Mouse (Mus musculus): ENCODE measurements around the gene Ccl27a. TPM values are rescaled to one million over a fixed set of nuclear protein-coding genes. Genes with fewer than 3 reads are reported as not detected.

Ccl27a gene
- polyA plus RNA-seq, 1 experiment from 2014 or later: 30.0 TPM

- Histone ChIP-seq H3K4me3 (ENCODE audit: low read depth, low read length) (peak within 1 kb of the TSS; percentile 70), H3K9ac (peak within 1 kb of the TSS; percentile 73), H3K27me3 (ENCODE audit: insufficient read depth, low read length) (no peaks in the 10 kb centered on the region), H3K4me2 (peak within 1 kb of the TSS; percentile 97), H3K9me3 (ENCODE audit: low read depth, low read length) (no peaks in the 10 kb centered on the region), H3K36me3 (ENCODE audit: insufficient read depth) (peaks cover 9% of the 10 kb centered on the region; the same call in 1 of the 2 replicates), H3K4me1 (ENCODE audit: insufficient read depth) (peaks cover 4% of the 10 kb centered on the region; the same call in 1 of the 2 replicates), H3K27ac (ENCODE audit: low read depth) (peak within 1 kb of the TSS; percentile 90)
- DNase-seq (peak; percentile 66), ATAC-seq (ENCODE audit: insufficient read depth) (peak; percentile 45)
- TF ChIP-seq CTCF (IDR thresholded peaks at IDR 0.05; ENCODE audit: low read depth): peak; percentile 2; the same call in 1 of the 2 replicates
- WGBS: 12% methylated on average over 14 of the region's 14 CpGs
Measured at GRCm38 (mm10) chr4:41754797-41755337, 19.2 kb downstream of the Ccl27a start, which contains the start of gene Galt. Gene Galt (plus strand): TSS chr4:41755228.

- DNase-seq: no peak
- 0 out of 2 replicates have a peak, but pooled peaks cover 3% of the 10 kb centered on the region for H3K9me3 ChIP-seq (ENCODE audit: low read depth, low read length)
- TF ChIP-seq CTCF (IDR thresholded peaks at IDR 0.05; ENCODE audit: low read depth): no peak
Measured at GRCm38 (mm10) chr4:41745021-41745420, 29.0 kb downstream of the Ccl27a start.

GRCm38 (mm10) chr4:41744131-41744530, 29.9 kb downstream of the Ccl27a start:
- no peak for ATAC-seq (ENCODE audit: insufficient read depth)

More at GRCm38 (mm10) chr4:41745021-41745420, 29.0 kb downstream of the Ccl27a start:
- Histone ChIP-seq H3K4me3 (ENCODE audit: low read depth, low read length) (no peak overlapping the region), H3K36me3 (ENCODE audit: insufficient read depth) (no peaks in the 10 kb centered on the region), H3K27ac (ENCODE audit: low read depth) (no peak overlapping the region), H3K27me3 (ENCODE audit: insufficient read depth, low read length) (no peaks in the 10 kb centered on the region), H3K4me2 (no peak overlapping the region), H3K4me1 (ENCODE audit: insufficient read depth) (no peaks in the 10 kb centered on the region), H3K9ac (no peak overlapping the region)
- WGBS: 78% methylated on average over 1 of the region's 1 CpGs
- no peak for ATAC-seq (ENCODE audit: insufficient read depth)

GRCm38 (mm10) chr4:41741158-41741560, 32.9 kb downstream of the Ccl27a start:
- ATAC-seq (ENCODE audit: insufficient read depth): peak; percentile 96
- peak; percentile 98 for DNase-seq
- under 1% methylated on average over 27 of the region's 27 CpGs for WGBS
- Histone ChIP-seq H3K4me3 (ENCODE audit: low read depth, low read length) (peak overlapping the region; percentile 76), H3K4me1 (ENCODE audit: insufficient read depth) (no peaks in the 10 kb centered on the region), H3K4me2 (peak overlapping the region; percentile 85), H3K27ac (ENCODE audit: low read depth) (peak overlapping the region; percentile 84), H3K36me3 (ENCODE audit: insufficient read depth) (peaks cover 15% of the 10 kb centered on the region), H3K9me3 (ENCODE audit: low read depth, low read length) (0 out of 2 replicates have a peak, but pooled peaks cover under 1% of the 10 kb centered on the region), H3K27me3 (ENCODE audit: insufficient read depth, low read length) (no peaks in the 10 kb centered on the region), H3K9ac (peak overlapping the region; percentile 73)
- TF ChIP-seq CTCF (IDR thresholded peaks at IDR 0.05; ENCODE audit: low read depth): peak; percentile 34

More at GRCm38 (mm10) chr4:41744131-41744530, 29.9 kb downstream of the Ccl27a start:
- Histone ChIP-seq H3K27ac (ENCODE audit: low read depth) (no peak overlapping the region), H3K4me3 (ENCODE audit: low read depth, low read length) (no peak overlapping the region), H3K4me1 (ENCODE audit: insufficient read depth) (no peaks in the 10 kb centered on the region), H3K36me3 (ENCODE audit: insufficient read depth) (peaks cover 2% of the 10 kb centered on the region; the same call in 1 of the 2 replicates), H3K9me3 (ENCODE audit: low read depth, low read length) (0 out of 2 replicates have a peak, but pooled peaks cover 3% of the 10 kb centered on the region), H3K4me2 (no peak overlapping the region), H3K9ac (no peak overlapping the region), H3K27me3 (ENCODE audit: insufficient read depth, low read length) (no peaks in the 10 kb centered on the region)
- no peak for DNase-seq
- no peak for TF ChIP-seq CTCF (IDR thresholded peaks at IDR 0.05; ENCODE audit: low read depth)
- WGBS: 52% methylated on average over 2 of the region's 2 CpGs

- Histone ChIP-seq H3K4me2 (peak overlapping the region; percentile 85), H3K27ac (ENCODE audit: low read depth) (peak overlapping the region; percentile 84), H3K9ac (peak overlapping the region; percentile 73), H3K4me1 (ENCODE audit: insufficient read depth) (no peaks in the 10 kb centered on the region), H3K9me3 (ENCODE audit: low read depth, low read length) (no peaks in the 10 kb centered on the region), H3K36me3 (ENCODE audit: insufficient read depth) (peaks cover 15% of the 10 kb centered on the region), H3K27me3 (ENCODE audit: insufficient read depth, low read length) (no peaks in the 10 kb centered on the region), H3K4me3 (ENCODE audit: low read depth, low read length) (peak overlapping the region; percentile 76)
- ATAC-seq (ENCODE audit: insufficient read depth) (peak; percentile 83), DNase-seq (peak; percentile 31)
- peak; percentile 25; the same call in 1 of the 2 replicates for TF ChIP-seq CTCF (IDR thresholded peaks at IDR 0.05; ENCODE audit: low read depth)
- WGBS: 1% methylated on average over 48 of the region's 48 CpGs
Measured at GRCm38 (mm10) chr4:41740380-41741157, 33.5 kb downstream of the Ccl27a start.

GRCm38 (mm10) chr4:41739260-41739659, 34.8 kb downstream of the Ccl27a start:
- no peak for TF ChIP-seq CTCF (IDR thresholded peaks at IDR 0.05; ENCODE audit: low read depth)
- no peak overlapping the region for H3K9ac ChIP-seq
- DNase-seq (no peak), ATAC-seq (ENCODE audit: insufficient read depth) (no peak)
- H3K27me3 ChIP-seq (ENCODE audit: insufficient read depth, low read length): no peaks in the 10 kb centered on the region
- H3K36me3 ChIP-seq (ENCODE audit: insufficient read depth): peaks cover 15% of the 10 kb centered on the region
- WGBS: 88% methylated on average over 13 of the region's 13 CpGs
- H3K4me2 ChIP-seq: no peak overlapping the region
- no peaks in the 10 kb centered on the region for H3K9me3 ChIP-seq (ENCODE audit: low read depth, low read length)
- no peak overlapping the region for H3K27ac ChIP-seq (ENCODE audit: low read depth)
- no peak overlapping the region for H3K4me3 ChIP-seq (ENCODE audit: low read depth, low read length)
- no peaks in the 10 kb centered on the region for H3K4me1 ChIP-seq (ENCODE audit: insufficient read depth)

GRCm38 (mm10) chr4:41738256-41738603, 35.8 kb downstream of the Ccl27a start:
- Histone ChIP-seq H3K4me1 (ENCODE audit: insufficient read depth) (no peaks in the 10 kb centered on the region), H3K27ac (ENCODE audit: low read depth) (no peak overlapping the region), H3K9ac (no peak overlapping the region), H3K36me3 (ENCODE audit: insufficient read depth) (peaks cover 15% of the 10 kb centered on the region), H3K27me3 (ENCODE audit: insufficient read depth, low read length) (0 out of 2 replicates have a peak, but pooled peaks cover 5% of the 10 kb centered on the region), H3K9me3 (ENCODE audit: low read depth, low read length) (no peaks in the 10 kb centered on the region), H3K4me2 (no peak overlapping the region), H3K4me3 (ENCODE audit: low read depth, low read length) (no peak overlapping the region)
- ATAC-seq (ENCODE audit: insufficient read depth) (no peak), DNase-seq (no peak)
- WGBS: 52% methylated on average over 1 of the region's 1 CpGs
- no peak for TF ChIP-seq CTCF (IDR thresholded peaks at IDR 0.05; ENCODE audit: low read depth)

Data from lung, embryonic 14.5 days (tissue).